Mouse (Mus musculus) brain, embryonic 18.5 days (tissue): ENCODE measurements around the gene Synpo2.
"Not testable (repeated sequence)": the region's sequence is repeated elsewhere in the genome, so short reads cannot be mapped to it uniquely, and the experiment has no call there.

Experiments used
- DNase-seq: peaks from one replicate; pipeline ENCODE4 v3.0.0-alpha.2; 2012; ENCODE audit warnings: low read depth, low spot score

Gene Synpo2

GRCm38 (mm10) chr3:123131151-123131756 lies 104.7 kb downstream of the Synpo2 start:
- no peak for DNase-seq

- DNase-seq, result no peak
These were observed 105.4 kb downstream of the Synpo2 start for GRCm38 (mm10) chr3:123130314-123131150.

- no peak for DNase-seq
These were observed 107.2 kb downstream of the Synpo2 start for GRCm38 (mm10) chr3:123128781-123129180.

- no peak for DNase-seq
These were observed 107.9 kb downstream of the Synpo2 start for GRCm38 (mm10) chr3:123128091-123128490.

GRCm38 (mm10) chr3:123126741-123127140 lies 109.2 kb downstream of the Synpo2 start:
- DNase-seq, result not testable (repeated sequence)

GRCm38 (mm10) chr3:123123817-123124216 lies 112.1 kb downstream of the Synpo2 start:
- no peak for DNase-seq

- DNase-seq, result no peak
These were observed 113.6 kb downstream of the Synpo2 start for GRCm38 (mm10) chr3:123122151-123123030.

- no peak for DNase-seq
These were observed 119.0 kb downstream of the Synpo2 start for GRCm38 (mm10) chr3:123116903-123117302.

- DNase-seq, result no peak
These were observed 120.0 kb downstream of the Synpo2 start for GRCm38 (mm10) chr3:123115770-123116527.

GRCm38 (mm10) chr3:123114001-123114635 lies 121.8 kb downstream of the Synpo2 start:
- DNase-seq, result no peak

- no peak for DNase-seq
These were observed 123.2 kb downstream of the Synpo2 start for GRCm38 (mm10) chr3:123112781-123113180.

GRCm38 (mm10) chr3:123111071-123111711 lies 124.8 kb downstream of the Synpo2 start:
- DNase-seq, result no peak

GRCm38 (mm10) chr3:123107830-123108549 lies 128.0 kb downstream of the Synpo2 start:
- no peak for DNase-seq

GRCm38 (mm10) chr3:123104325-123104724 lies 131.6 kb downstream of the Synpo2 start:
- DNase-seq, result no peak

- peak; percentile 36 for DNase-seq
These were observed 132.6 kb downstream of the Synpo2 start for GRCm38 (mm10) chr3:123103151-123103860.

GRCm38 (mm10) chr3:123101761-123102160 lies 134.2 kb downstream of the Synpo2 start:
- no peak for DNase-seq

GRCm38 (mm10) chr3:123095111-123095510 lies 140.8 kb downstream of the Synpo2 start:
- no peak for DNase-seq

- DNase-seq, result no peak
These were observed 142.1 kb downstream of the Synpo2 start for GRCm38 (mm10) chr3:123093640-123094361.
